Mouse (Mus musculus): ENCODE measurements around the gene Ipo5. TPM values are rescaled to one million over a fixed set of nuclear protein-coding genes. Genes with fewer than 3 reads are reported as not detected.
A peak's percentile ranks its signal among the peaks of the same experiment; 100 is the strongest.

The Ipo5 gene
- 83.7 and 86.2 TPM in 2 replicates for polyA plus RNA-seq (2015; fragmentation: Nextera tagmentation; extraction: Ambion mirVana)

DNA sequence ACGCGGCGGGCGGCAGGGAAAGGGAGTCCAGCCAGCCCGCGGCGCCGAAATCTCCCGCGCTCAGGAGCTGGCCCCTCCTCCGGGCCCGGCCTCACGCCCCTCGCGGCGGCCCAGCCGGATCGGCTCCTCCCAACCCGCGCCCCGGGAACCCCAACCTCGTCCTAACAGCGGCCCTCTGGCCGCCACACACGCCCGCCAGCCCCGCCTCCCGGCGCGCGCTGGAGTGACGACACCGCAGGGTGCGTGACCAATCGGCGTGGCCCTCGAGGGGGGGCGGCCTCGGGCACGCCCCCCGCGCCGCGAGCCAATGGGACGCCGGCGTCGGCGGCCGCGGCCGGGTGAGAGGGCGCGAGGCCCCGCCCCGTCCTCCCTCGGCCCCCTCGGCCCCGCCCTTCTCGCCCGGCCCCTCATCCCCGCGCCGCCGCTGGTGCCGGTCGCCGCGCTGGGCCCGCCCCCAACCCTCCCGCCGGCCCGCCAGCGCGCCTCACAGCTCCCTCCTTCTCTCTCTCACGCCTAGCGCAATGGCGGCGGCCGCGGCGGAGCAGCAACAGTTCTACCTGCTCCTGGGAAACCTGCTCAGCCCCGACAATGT lies at the start of gene Ipo5:
Ipo5 (plus strand) TSS at position 492 of the 592 bp plus-strand sequence.
- H3K36me3 ChIP-seq = no peaks in the 10 kb centered on the region
- WGBS = under 1% methylated on average over 55 of the region's 83 CpGs
- peak; percentile 96 for ATAC-seq (ENCODE audit: insufficient number of reproducible peaks, insufficient read depth, low FRiP score, low TSS enrichment, low read depth)
- peak within 1 kb of the TSS; percentile 83 for H3K9ac ChIP-seq
- peak within 1 kb of the TSS; percentile 86 for H3K4me3 ChIP-seq
- peak within 1 kb of the TSS; percentile 92 for H3K4me2 ChIP-seq
- no peaks in the 10 kb centered on the region for H3K27me3 ChIP-seq
- H3K4me1 ChIP-seq = peaks cover 14% of the 10 kb centered on the region
- no peaks in the 10 kb centered on the region for H3K9me3 ChIP-seq
- peak within 1 kb of the TSS; percentile 83 for H3K27ac ChIP-seq

DNA sequence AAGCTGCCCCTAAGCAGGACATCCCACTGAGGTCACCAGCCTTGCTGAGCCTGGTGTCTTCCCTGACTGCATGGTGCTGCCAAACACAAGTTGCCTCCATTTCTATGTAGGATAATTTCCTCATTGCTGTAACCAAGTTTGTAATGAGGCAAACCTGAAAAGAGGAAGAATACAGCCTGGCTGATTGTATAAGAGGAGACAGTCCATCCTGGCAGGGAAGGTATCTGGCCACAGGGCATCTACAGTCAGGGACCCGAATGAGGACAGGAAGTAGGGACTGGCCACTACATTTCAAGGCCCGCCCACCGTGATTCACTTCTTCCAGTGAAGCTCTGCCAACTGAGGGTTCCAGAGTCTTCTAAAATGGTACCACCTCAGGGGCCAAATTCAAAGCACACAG lies 47.8 kb upstream of the Ipo5 start:
- no peak overlapping the region for H3K4me3 ChIP-seq

DNA sequence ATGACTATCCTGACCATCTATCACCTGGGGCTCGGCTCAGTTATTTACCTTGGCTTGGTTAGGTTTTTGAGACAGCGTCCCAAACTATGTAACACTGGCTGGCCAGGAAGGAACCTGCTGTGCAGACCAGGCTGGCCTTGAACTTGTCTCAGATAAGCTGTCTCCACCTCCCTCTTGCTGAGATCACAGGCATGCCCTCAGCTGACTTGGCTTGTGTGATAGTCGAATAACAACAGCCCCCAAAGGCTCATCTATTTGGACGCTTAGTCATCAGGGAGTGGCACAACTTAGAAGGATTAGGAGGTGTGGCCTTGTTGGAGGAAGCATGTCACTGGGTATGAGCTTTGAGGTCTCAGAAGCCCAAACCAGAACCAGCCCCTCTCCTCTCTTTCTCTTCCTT lies 46.1 kb upstream of the Ipo5 start:
- 88% methylated on average over 4 of the region's 4 CpGs for WGBS
- peaks cover 8% of the 10 kb centered on the region; the same call in 1 of the 2 replicates for H3K4me1 ChIP-seq
- ATAC-seq (ENCODE audit: insufficient number of reproducible peaks, insufficient read depth, low FRiP score, low TSS enrichment, low read depth) = no peak

More for the DNA sequence above, 47.8 kb upstream of the Ipo5 start:
- peaks cover 14% of the 10 kb centered on the region; the same call in 1 of the 2 replicates for H3K9me3 ChIP-seq
- H3K4me1 ChIP-seq = peaks cover 4% of the 10 kb centered on the region; the same call in 1 of the 2 replicates
- no peaks in the 10 kb centered on the region for H3K27me3 ChIP-seq
- ATAC-seq (ENCODE audit: insufficient number of reproducible peaks, insufficient read depth, low FRiP score, low TSS enrichment, low read depth) = no peak
- H3K36me3 ChIP-seq = no peaks in the 10 kb centered on the region
- H3K27ac ChIP-seq = no peak overlapping the region
- no peak overlapping the region for H3K9ac ChIP-seq
- H3K4me2 ChIP-seq = no peak overlapping the region
- WGBS = 78% methylated on average over 3 of the region's 3 CpGs

DNA sequence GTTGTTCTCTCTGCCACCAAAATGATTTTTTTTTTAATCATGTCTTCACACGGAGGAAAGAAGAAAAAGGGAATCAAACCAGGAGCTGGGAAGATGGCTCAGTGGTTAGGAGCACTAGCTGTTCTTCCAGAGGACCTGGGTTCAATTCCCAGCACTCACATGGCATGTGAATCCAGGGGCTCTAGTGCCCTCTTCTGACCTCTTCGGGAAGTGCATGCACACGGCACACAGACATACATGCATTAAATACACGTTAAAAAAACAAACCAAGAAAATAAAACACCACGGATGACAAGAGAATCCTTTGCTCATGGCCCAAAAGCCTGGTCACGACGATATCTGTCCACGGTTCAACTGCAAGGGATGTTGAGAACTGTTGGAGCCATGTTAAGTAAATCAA lies 44.5 kb upstream of the Ipo5 start:
- Histone ChIP-seq H3K9ac (no peak overlapping the region), H3K27me3 (no peaks in the 10 kb centered on the region), H3K4me2 (no peak overlapping the region), H3K9me3 (0 out of 2 replicates have a peak, but pooled peaks cover 6% of the 10 kb centered on the region), H3K4me3 (no peak overlapping the region), H3K4me1 (peaks cover 8% of the 10 kb centered on the region; the same call in 1 of the 2 replicates), H3K36me3 (no peaks in the 10 kb centered on the region), H3K27ac (no peak overlapping the region)
- 90% methylated on average over 8 of the region's 8 CpGs for WGBS
- no peak for ATAC-seq (ENCODE audit: insufficient number of reproducible peaks, insufficient read depth, low FRiP score, low TSS enrichment, low read depth)

More for the DNA sequence above, 46.1 kb upstream of the Ipo5 start:
- H3K9ac ChIP-seq = no peak overlapping the region
- no peak overlapping the region for H3K27ac ChIP-seq
- 0 out of 2 replicates have a peak, but pooled peaks cover 6% of the 10 kb centered on the region for H3K9me3 ChIP-seq
- H3K36me3 ChIP-seq = no peaks in the 10 kb centered on the region
- H3K27me3 ChIP-seq = no peaks in the 10 kb centered on the region
- no peak overlapping the region for H3K4me2 ChIP-seq
- H3K4me3 ChIP-seq = no peak overlapping the region

DNA sequence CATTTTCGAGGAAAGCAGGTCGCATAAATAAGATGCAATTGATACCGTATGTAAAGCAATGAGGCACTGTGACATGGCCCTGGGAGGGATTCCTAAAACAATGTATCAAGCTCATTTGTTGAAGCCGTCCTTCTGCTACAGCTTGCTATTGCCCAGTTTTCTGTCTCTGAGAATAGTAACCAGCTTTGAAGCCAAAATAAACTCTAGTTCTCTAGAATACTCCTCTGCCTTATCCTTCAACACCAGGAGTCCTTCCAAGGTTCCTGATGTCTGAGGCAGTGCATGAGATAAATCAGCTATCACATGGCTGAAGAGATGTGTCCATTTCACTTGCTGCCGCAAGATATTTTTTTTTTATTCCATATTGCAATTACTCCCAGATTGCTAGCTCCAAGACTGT lies 43.9 kb upstream of the Ipo5 start:
- WGBS = 86% methylated on average over 5 of the region's 5 CpGs
- no peak for ATAC-seq (ENCODE audit: insufficient number of reproducible peaks, insufficient read depth, low FRiP score, low TSS enrichment, low read depth)
- H3K4me3 ChIP-seq = no peak overlapping the region
- H3K27ac ChIP-seq = no peak overlapping the region
- H3K9ac ChIP-seq = no peak overlapping the region
- H3K27me3 ChIP-seq = no peaks in the 10 kb centered on the region
- no peak overlapping the region for H3K4me2 ChIP-seq
- H3K9me3 ChIP-seq = 0 out of 2 replicates have a peak, but pooled peaks cover 6% of the 10 kb centered on the region
- peaks cover 8% of the 10 kb centered on the region; the same call in 1 of the 2 replicates for H3K4me1 ChIP-seq
- H3K36me3 ChIP-seq = no peaks in the 10 kb centered on the region

DNA sequence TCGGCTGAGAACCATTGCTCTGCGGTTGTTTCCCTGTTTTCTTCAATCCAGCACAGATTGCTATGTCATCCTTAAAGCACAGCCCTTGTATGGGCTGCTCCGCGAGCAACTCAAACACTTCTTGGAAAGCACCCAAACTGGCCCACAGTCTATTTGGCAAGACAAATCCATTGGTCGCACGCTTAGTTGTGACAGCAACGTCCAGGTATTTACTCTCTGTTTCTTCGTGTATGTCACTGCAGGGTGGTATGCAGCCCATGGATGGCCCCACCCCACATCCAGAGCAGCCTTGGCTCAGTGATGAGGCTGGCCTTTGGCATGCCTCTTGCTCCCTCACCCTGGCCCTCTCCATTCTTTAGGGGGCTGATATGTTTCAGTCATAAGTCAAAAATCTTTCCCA lies 42.5 kb upstream of the Ipo5 start:
- Histone ChIP-seq H3K9ac (no peak overlapping the region), H3K4me2 (no peak overlapping the region), H3K27ac (peak overlapping the region; percentile 64), H3K4me1 (peaks cover 8% of the 10 kb centered on the region; the same call in 1 of the 2 replicates), H3K4me3 (no peak overlapping the region), H3K9me3 (0 out of 2 replicates have a peak, but pooled peaks cover 4% of the 10 kb centered on the region), H3K27me3 (no peaks in the 10 kb centered on the region), H3K36me3 (no peaks in the 10 kb centered on the region)
- 45% methylated on average over 8 of the region's 8 CpGs for WGBS
- ATAC-seq (ENCODE audit: insufficient number of reproducible peaks, insufficient read depth, low FRiP score, low TSS enrichment, low read depth) = no peak; the same call in 1 of the 2 replicates

DNA sequence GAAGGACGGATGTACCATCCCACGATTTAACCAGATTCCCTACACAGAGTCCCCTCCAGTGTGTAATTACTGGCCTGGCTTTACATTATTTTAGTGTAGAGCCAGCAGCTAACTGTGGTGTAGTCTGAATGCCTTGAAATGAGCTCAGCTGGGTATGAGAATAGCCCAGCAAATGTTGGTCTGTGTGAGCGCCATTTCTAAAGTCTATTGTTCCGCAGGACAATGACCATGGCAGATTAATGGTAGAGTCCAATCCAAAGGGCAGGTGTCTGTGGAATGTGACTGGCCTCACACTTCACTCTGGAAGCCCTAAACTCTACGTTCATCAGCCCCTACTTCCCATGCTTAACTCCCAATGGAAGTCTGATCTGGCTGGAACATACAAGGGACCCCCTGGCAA lies 40.3 kb upstream of the Ipo5 start:
- Histone ChIP-seq H3K9ac (no peak overlapping the region), H3K27ac (no peak overlapping the region), H3K9me3 (no peaks in the 10 kb centered on the region), H3K36me3 (no peaks in the 10 kb centered on the region), H3K4me2 (no peak overlapping the region), H3K4me1 (peaks cover 8% of the 10 kb centered on the region; the same call in 1 of the 2 replicates), H3K4me3 (no peak overlapping the region), H3K27me3 (no peaks in the 10 kb centered on the region)
- WGBS = 77% methylated on average over 5 of the region's 5 CpGs
- no peak for ATAC-seq (ENCODE audit: insufficient number of reproducible peaks, insufficient read depth, low FRiP score, low TSS enrichment, low read depth)

DNA sequence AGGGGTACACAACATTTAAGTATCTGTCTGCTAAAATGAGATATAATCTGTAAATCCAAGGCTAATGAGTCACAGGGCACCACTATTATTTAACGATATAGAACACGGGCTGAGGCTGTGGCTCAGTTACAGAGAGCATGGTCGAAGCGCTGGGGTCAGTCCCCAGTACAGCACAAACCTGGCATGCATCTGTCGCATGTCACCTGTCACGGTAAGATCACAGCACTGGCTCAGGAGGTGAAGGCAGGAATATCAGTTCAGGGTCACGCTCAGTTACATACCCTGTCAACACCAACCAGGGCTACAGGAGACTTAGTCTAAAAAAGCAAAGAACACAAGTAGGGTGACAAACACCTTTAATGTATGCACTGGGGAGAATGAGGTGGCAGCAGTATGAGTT lies 36.6 kb upstream of the Ipo5 start:
- Histone ChIP-seq H3K36me3 (no peaks in the 10 kb centered on the region), H3K4me3 (no peak overlapping the region), H3K9ac (no peak overlapping the region), H3K4me2 (no peak overlapping the region), H3K4me1 (no peaks in the 10 kb centered on the region), H3K27ac (no peak overlapping the region), H3K9me3 (no peaks in the 10 kb centered on the region), H3K27me3 (no peaks in the 10 kb centered on the region)
- no peak for ATAC-seq (ENCODE audit: insufficient number of reproducible peaks, insufficient read depth, low FRiP score, low TSS enrichment, low read depth)
- 82% methylated on average over 7 of the region's 7 CpGs for WGBS

GRCm38 (mm10) chr14:120875144-120875543 lies 35.9 kb upstream of the Ipo5 start:
- no peak overlapping the region for H3K27ac ChIP-seq
- no peaks in the 10 kb centered on the region for H3K4me1 ChIP-seq
- no peaks in the 10 kb centered on the region for H3K27me3 ChIP-seq
- H3K4me2 ChIP-seq = no peak overlapping the region
- WGBS = 73% methylated on average over 9 of the region's 9 CpGs
- H3K4me3 ChIP-seq = no peak overlapping the region
- no peak overlapping the region for H3K9ac ChIP-seq
- no peak for ATAC-seq (ENCODE audit: insufficient number of reproducible peaks, insufficient read depth, low FRiP score, low TSS enrichment, low read depth)
- H3K9me3 ChIP-seq = no peaks in the 10 kb centered on the region
- no peaks in the 10 kb centered on the region for H3K36me3 ChIP-seq

- H3K9me3 ChIP-seq = no peaks in the 10 kb centered on the region
- no peaks in the 10 kb centered on the region for H3K36me3 ChIP-seq
- no peak overlapping the region for H3K4me3 ChIP-seq
- H3K9ac ChIP-seq = no peak overlapping the region
- WGBS = 84% methylated on average over 16 of the region's 16 CpGs
- H3K27me3 ChIP-seq = no peaks in the 10 kb centered on the region
- no peak overlapping the region for H3K27ac ChIP-seq
- no peaks in the 10 kb centered on the region for H3K4me1 ChIP-seq
- H3K4me2 ChIP-seq = no peak overlapping the region
- no peak for ATAC-seq (ENCODE audit: insufficient number of reproducible peaks, insufficient read depth, low FRiP score, low TSS enrichment, low read depth)
Measured at GRCm38 (mm10) chr14:120875811-120876388, 35.1 kb upstream of the Ipo5 start.

- Histone ChIP-seq H3K27me3 (no peaks in the 10 kb centered on the region), H3K4me3 (no peak overlapping the region), H3K9ac (no peak overlapping the region), H3K9me3 (no peaks in the 10 kb centered on the region), H3K4me1 (no peaks in the 10 kb centered on the region), H3K27ac (no peak overlapping the region), H3K36me3 (no peaks in the 10 kb centered on the region), H3K4me2 (no peak overlapping the region)
- 70% methylated on average over 10 of the region's 10 CpGs for WGBS
- no peak for ATAC-seq (ENCODE audit: insufficient number of reproducible peaks, insufficient read depth, low FRiP score, low TSS enrichment, low read depth)
Measured at GRCm38 (mm10) chr14:120877147-120877546, 33.9 kb upstream of the Ipo5 start.

DNA sequence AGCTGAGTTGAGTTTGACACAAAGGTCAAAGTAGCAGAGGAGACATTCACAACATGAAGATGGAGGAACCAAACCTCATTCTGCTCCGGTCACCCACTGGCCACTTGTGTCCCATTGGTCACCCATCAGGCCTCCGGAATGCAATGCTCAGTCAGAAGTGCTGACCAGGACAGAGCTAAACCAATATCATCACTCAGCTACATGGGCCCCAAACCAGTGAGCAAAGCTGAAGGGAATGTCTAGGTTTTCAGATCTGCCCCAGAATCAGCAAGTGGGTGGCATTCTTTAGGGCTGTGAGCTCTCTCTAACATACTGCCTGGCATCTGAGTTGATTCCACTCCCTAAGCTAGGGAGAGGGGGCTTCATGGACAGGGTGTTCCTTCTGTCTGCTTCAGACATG lies 32.0 kb upstream of the Ipo5 start:
- H3K4me2 ChIP-seq = no peak overlapping the region
- no peaks in the 10 kb centered on the region for H3K36me3 ChIP-seq
- WGBS = 96% methylated on average over 2 of the region's 2 CpGs
- no peak overlapping the region for H3K9ac ChIP-seq
- ATAC-seq (ENCODE audit: insufficient number of reproducible peaks, insufficient read depth, low FRiP score, low TSS enrichment, low read depth) = no peak
- no peaks in the 10 kb centered on the region for H3K9me3 ChIP-seq
- H3K4me3 ChIP-seq = no peak overlapping the region
- no peaks in the 10 kb centered on the region for H3K4me1 ChIP-seq
- no peak overlapping the region for H3K27ac ChIP-seq
- no peaks in the 10 kb centered on the region for H3K27me3 ChIP-seq
